Mouse (Mus musculus) hindlimb bud, embryonic 11.5 days (tissue): Measurements from ENCODE around the gene Kdm7a.

Source experiments
- DNase-seq: peaks from one replicate; pipeline ENCODE4 v3.0.0-alpha.2; 2012; ENCODE audit warnings: low read depth, low spot score; ENCODE audit errors: extremely low spot score

The Kdm7a gene

DNA sequence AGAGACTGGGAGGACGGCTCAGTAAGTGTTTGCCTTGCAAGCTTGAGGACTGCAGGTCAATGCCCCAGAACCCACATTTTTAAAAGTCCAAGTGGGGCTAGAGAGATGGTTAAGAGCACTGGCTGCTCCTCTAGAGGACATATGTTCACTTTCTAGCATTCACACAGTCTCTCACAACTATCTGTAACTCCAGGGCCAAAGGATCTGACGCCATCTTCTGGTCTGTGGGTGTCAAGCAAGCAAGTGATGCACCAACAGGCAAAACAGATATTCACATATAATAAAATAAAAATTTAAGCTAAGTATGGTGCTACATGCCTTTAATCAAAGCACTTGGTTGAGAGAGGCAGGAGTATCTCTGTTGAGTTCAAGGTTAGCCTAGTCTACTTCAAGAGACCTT lies 99.8 kb downstream of the Kdm7a start:
- DNase-seq: no peak

DNA sequence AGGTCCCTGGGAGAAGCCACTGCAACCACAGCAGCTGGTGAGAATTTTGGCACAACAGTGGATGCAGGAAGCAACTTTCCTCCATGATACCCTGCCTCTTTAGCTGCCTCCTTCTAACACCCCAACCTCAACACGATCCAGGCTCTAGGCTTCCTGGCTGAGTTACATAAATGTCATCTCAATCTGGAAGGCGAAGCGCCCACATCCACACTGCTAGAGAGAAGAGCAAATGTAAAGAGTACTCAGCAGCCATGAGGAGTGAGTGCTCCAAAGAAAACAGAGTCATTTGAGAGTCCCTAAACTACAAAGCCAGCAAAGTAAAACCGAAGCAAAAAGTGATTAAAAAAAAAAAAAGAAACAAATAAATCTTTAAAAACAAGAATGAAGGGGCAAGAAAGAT lies 102.0 kb downstream of the Kdm7a start:
- DNase-seq: no peak
